Mouse (Mus musculus) hindbrain, embryonic 12.5 days (tissue): Measurements from ENCODE around the gene 1700025G04Rik. TPM values are rescaled to one million over a fixed set of nuclear protein-coding genes. Genes with fewer than 3 reads are reported as not detected.
A peak's percentile ranks its signal among the peaks of the same experiment; 100 is the strongest.

Source experiments
- ATAC-seq: fragments of 200-750 bp; cut with Nextera tagmentation; 2 replicates; pipeline ENCODE4 v1.8.0; 2017; ENCODE audit warnings: moderate TSS enrichment; ENCODE audit not compliant: low FRiP score
- H3K27ac ChIP-seq: fragments of 300-500 bp; sonication (generic); 2 replicates; pipeline ENCODE4 v1.5.1; 2016; ENCODE audit warnings: mild to moderate bottlenecking
- H3K27me3 ChIP-seq: fragments of 300-500 bp; sonication (generic); 2 replicates; pipeline ENCODE4 v1.6.1; 2016; ENCODE audit warnings: mild to moderate bottlenecking
- H3K36me3 ChIP-seq: fragments of 300-500 bp; sonication (generic); 2 replicates; pipeline ENCODE4 v1.6.1; 2016; ENCODE audit warnings: mild to moderate bottlenecking
- H3K4me1 ChIP-seq: fragments of 300-500 bp; sonication (generic); 2 replicates; pipeline ENCODE4 v1.6.1; 2016
- H3K4me2 ChIP-seq: fragments of 300-500 bp; sonication (generic); replicated peaks from 2 replicates; pipeline ENCODE4 v1.6.1; 2016; ENCODE audit warnings: mild to moderate bottlenecking
- H3K4me3 ChIP-seq: fragments of 300-500 bp; sonication (generic); 2 replicates; pipeline ENCODE4 v1.5.1; 2016; ENCODE audit warnings: mild to moderate bottlenecking
- H3K9ac ChIP-seq: fragments of 300-500 bp; sonication (generic); 2 replicates; pipeline ENCODE4 v1.6.1; 2016; ENCODE audit warnings: mild to moderate bottlenecking, moderate library complexity
- H3K9me3 ChIP-seq: fragments of 300-500 bp; sonication (generic); replicated peaks from 2 replicates; pipeline ENCODE4 v1.6.1; 2016; ENCODE audit warnings: mild to moderate bottlenecking
- WGBS: fragments of 180-500 bp; shearing (Covaris S2); methylation state at CpG from one replicate; pipeline ENCODE4 v1.1.7; 2016; 5-methylcytosine and 5-hydroxymethylcytosine counted together
- polyA plus RNA-seq: library from polyadenylated mRNA; unstranded; fragments of >200 nt; fragmentation: Nextera tagmentation; extraction: Ambion mirVana; gene quantifications from 2 replicates; pipeline ENCODE4 v1.2.1, GENCODE M21; 2016

Gene 1700025G04Rik
- polyA plus RNA-seq, 1 experiment from 2014 or later: 51.0 TPM

- H3K4me1 ChIP-seq: peaks cover 43% of the 10 kb centered on the region
- ATAC-seq: no peak
- H3K9me3 ChIP-seq: no peaks in the 10 kb centered on the region
- H3K27me3 ChIP-seq: no peaks in the 10 kb centered on the region
- WGBS: 55% methylated on average over 4 of the region's 4 CpGs
- no peak overlapping the region for H3K4me3 ChIP-seq
- H3K36me3 ChIP-seq: no peaks in the 10 kb centered on the region
- H3K9ac ChIP-seq: no peak overlapping the region
- 0 out of 2 replicates have a peak overlapping the region, but pooled peaks have one; percentile 5 for H3K27ac ChIP-seq
- H3K4me2 ChIP-seq: no peak overlapping the region
These were observed 19.5 kb downstream of the 1700025G04Rik start for GRCm38 (mm10) chr1:152070441-152070840.

- Histone ChIP-seq H3K27me3 (no peaks in the 10 kb centered on the region), H3K36me3 (no peaks in the 10 kb centered on the region), H3K4me1 (peaks cover 37% of the 10 kb centered on the region), H3K27ac (0 out of 2 replicates have a peak overlapping the region, but pooled peaks have one; percentile 31), H3K9me3 (no peaks in the 10 kb centered on the region), H3K4me3 (no peak overlapping the region), H3K4me2 (peak overlapping the region; percentile 27; the same call in 1 of the 2 replicates), H3K9ac (no peak overlapping the region)
- ATAC-seq: no peak
- 34% methylated on average over 7 of the region's 7 CpGs for WGBS
These were observed 20.2 kb downstream of the 1700025G04Rik start for GRCm38 (mm10) chr1:152069745-152070144.

GRCm38 (mm10) chr1:152067919-152068318 lies 22.0 kb downstream of the 1700025G04Rik start:
- ATAC-seq: no peak
- no peaks in the 10 kb centered on the region for H3K9me3 ChIP-seq

DNA sequence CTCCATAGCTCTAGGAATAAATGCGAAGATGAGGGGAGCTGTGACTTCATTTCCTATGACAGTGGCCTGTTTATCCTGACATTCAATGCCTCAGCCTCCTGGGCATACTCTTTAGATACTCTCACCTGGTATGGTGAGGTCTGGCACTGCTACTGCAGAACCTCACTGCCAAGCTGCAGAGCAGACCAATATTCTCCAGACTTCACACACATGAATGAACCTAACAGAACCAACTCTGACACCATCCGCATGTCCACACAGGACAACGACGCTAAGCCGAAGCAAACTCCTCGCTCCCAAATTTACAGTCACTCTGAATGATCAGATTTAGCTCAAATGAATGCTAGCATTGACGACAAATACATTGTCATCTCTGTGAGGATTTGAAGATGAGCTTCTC lies 24.4 kb downstream of the 1700025G04Rik start:
- no peak overlapping the region for H3K4me2 ChIP-seq
- WGBS: 97% methylated on average over 7 of the region's 7 CpGs
- no peak overlapping the region for H3K9ac ChIP-seq
- H3K9me3 ChIP-seq: no peaks in the 10 kb centered on the region
- H3K36me3 ChIP-seq: no peaks in the 10 kb centered on the region
- no peaks in the 10 kb centered on the region for H3K27me3 ChIP-seq
- H3K4me1 ChIP-seq: peaks cover 19% of the 10 kb centered on the region
- no peak overlapping the region for H3K27ac ChIP-seq
- no peak overlapping the region for H3K4me3 ChIP-seq
- ATAC-seq: no peak

More at GRCm38 (mm10) chr1:152067919-152068318, 22.0 kb downstream of the 1700025G04Rik start:
- H3K9ac ChIP-seq: no peak overlapping the region
- peaks cover 30% of the 10 kb centered on the region for H3K4me1 ChIP-seq
- H3K27ac ChIP-seq: no peak overlapping the region
- no peaks in the 10 kb centered on the region for H3K27me3 ChIP-seq
- no peaks in the 10 kb centered on the region for H3K36me3 ChIP-seq
- H3K4me2 ChIP-seq: no peak overlapping the region
- no peak overlapping the region for H3K4me3 ChIP-seq

DNA sequence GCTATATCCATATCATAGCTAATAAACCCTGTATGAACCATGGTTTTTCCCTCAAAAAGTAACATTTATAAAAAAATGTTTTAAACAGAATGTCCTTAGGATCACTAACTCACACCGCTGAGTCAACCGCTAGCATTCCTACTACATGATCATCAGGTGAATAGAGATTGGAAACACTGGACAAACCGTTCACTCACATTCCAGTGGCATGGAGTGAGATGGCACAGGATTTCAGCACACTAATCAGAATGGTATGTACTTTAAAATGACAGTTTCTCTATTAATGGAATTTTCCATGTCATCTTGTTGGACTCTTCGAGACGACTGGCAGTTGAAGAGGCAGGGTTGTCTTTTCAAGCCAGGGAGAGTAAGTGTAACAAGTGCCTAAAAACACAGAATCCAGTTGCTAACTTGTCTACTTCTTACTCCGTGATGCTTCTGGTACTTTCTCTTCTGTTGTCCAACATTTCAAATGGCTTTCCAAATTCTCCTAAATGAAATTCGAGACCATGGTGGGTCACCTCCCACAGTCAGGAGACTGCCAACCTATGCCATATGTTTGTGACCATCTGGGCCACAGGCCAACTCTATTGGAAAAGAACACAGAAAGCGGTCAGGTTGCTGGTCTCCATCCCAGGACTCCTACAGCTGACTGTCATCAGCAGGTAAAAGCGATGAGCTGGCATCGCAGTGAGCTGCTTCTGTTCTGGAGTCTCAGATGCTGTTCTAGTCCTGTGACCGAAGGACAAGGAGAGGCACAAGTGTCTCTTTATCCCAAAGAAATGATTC lies 26.4 kb downstream of the 1700025G04Rik start:
- Histone ChIP-seq H3K9me3 (no peaks in the 10 kb centered on the region), H3K36me3 (no peaks in the 10 kb centered on the region), H3K4me1 (peaks cover 7% of the 10 kb centered on the region), H3K4me2 (no peak overlapping the region), H3K27ac (no peak overlapping the region), H3K9ac (no peak overlapping the region), H3K4me3 (no peak overlapping the region), H3K27me3 (no peaks in the 10 kb centered on the region)
- 92% methylated on average over 11 of the region's 11 CpGs for WGBS
- ATAC-seq: no peak

GRCm38 (mm10) chr1:152061745-152062144 lies 28.2 kb downstream of the 1700025G04Rik start:
- no peak overlapping the region for H3K9ac ChIP-seq
- peaks cover 5% of the 10 kb centered on the region; the same call in 1 of the 2 replicates for H3K4me1 ChIP-seq
- H3K36me3 ChIP-seq: no peaks in the 10 kb centered on the region
- H3K9me3 ChIP-seq: no peaks in the 10 kb centered on the region
- no peaks in the 10 kb centered on the region for H3K27me3 ChIP-seq
- no peak overlapping the region for H3K4me2 ChIP-seq
- H3K4me3 ChIP-seq: no peak overlapping the region
- no peak for ATAC-seq
- H3K27ac ChIP-seq: no peak overlapping the region
- WGBS: 90% methylated on average over 12 of the region's 12 CpGs

DNA sequence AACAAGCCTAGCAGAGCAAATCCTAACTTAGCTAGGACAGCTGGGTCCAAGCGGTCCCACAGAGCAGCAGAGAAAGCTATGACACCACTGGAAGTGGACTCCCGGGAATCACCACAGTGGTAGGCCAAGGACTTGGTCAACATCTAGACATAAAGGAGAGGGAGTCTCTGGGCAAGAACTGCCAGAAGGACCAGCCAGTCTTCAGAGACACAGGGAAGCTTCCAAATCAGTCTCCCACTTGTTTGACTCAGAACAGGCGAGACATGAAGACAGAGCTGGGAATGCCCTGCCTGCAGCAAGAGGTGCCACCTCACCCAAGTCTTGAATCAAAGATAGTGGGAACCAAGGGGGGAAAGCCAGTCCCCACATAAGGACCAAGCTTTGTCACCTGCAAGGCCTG lies 29.7 kb downstream of the 1700025G04Rik start:
- no peak for ATAC-seq
- Histone ChIP-seq H3K27me3 (no peaks in the 10 kb centered on the region), H3K27ac (no peak overlapping the region), H3K9me3 (no peaks in the 10 kb centered on the region), H3K9ac (no peak overlapping the region), H3K4me1 (peaks cover 9% of the 10 kb centered on the region; the same call in 1 of the 2 replicates), H3K4me3 (no peak overlapping the region), H3K36me3 (no peaks in the 10 kb centered on the region), H3K4me2 (no peak overlapping the region)
- WGBS: 80% methylated on average over 3 of the region's 3 CpGs

DNA sequence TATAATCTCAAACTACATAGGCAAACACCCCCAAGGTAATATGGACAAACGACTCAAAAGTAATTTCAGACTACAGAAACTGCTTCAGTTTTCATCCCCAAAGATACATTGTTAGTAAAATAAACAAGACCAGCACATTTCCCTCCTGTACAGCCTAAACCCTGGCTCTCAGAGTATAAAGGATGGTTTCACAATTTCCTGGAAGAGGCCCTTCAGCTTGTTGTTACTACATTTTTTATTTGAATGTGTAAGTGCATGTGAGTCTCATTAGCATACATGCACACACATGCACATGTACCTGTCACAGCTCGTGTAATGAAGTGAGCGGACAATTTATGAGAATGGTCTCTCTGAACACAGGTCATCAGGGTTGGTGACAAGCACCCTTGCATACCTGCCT lies 31.1 kb downstream of the 1700025G04Rik start:
- no peaks in the 10 kb centered on the region for H3K9me3 ChIP-seq
- no peaks in the 10 kb centered on the region for H3K27me3 ChIP-seq
- 81% methylated on average over 3 of the region's 3 CpGs for WGBS
- H3K36me3 ChIP-seq: no peaks in the 10 kb centered on the region
- H3K4me1 ChIP-seq: peaks cover 11% of the 10 kb centered on the region; the same call in 1 of the 2 replicates
- H3K27ac ChIP-seq: no peak overlapping the region
- no peak overlapping the region for H3K4me3 ChIP-seq
- ATAC-seq: no peak
- H3K4me2 ChIP-seq: no peak overlapping the region
- no peak overlapping the region for H3K9ac ChIP-seq

- H3K4me3 ChIP-seq: no peak overlapping the region
- no peak overlapping the region for H3K27ac ChIP-seq
- H3K4me2 ChIP-seq: no peak overlapping the region
- 93% methylated on average over 5 of the region's 5 CpGs for WGBS
- no peak for ATAC-seq
- H3K9me3 ChIP-seq: no peaks in the 10 kb centered on the region
- H3K4me1 ChIP-seq: peaks cover 22% of the 10 kb centered on the region
- H3K27me3 ChIP-seq: no peaks in the 10 kb centered on the region
- no peaks in the 10 kb centered on the region for H3K36me3 ChIP-seq
- no peak overlapping the region for H3K9ac ChIP-seq
These were observed 36.8 kb downstream of the 1700025G04Rik start for GRCm38 (mm10) chr1:152053112-152053511.

DNA sequence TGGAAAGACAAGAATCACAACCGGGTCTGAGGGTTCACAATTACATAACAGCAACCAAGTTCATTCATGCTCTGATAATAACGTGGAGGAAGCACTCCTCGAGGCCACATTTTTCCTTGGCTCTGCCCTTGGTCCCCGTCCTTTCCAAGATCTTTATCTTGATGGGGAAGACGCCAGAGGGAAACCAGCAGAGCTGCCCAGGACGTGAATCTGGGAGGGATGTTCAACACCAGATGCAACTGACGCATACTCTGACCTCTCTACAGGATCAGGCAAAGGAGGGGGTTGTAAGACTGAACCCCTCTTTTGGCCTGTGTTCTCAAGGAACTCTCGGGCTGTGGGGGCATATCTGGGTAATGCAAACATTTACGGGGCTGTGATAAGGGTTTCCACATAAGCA lies 38.1 kb downstream of the 1700025G04Rik start:
- WGBS: 79% methylated on average over 9 of the region's 9 CpGs
- no peaks in the 10 kb centered on the region for H3K36me3 ChIP-seq

GRCm38 (mm10) chr1:152050037-152050436 lies 39.9 kb downstream of the 1700025G04Rik start:
- Histone ChIP-seq H3K9ac (no peak overlapping the region), H3K4me3 (no peak overlapping the region), H3K4me1 (peaks cover 27% of the 10 kb centered on the region), H3K36me3 (no peaks in the 10 kb centered on the region), H3K27ac (no peak overlapping the region), H3K4me2 (no peak overlapping the region), H3K9me3 (no peaks in the 10 kb centered on the region), H3K27me3 (no peaks in the 10 kb centered on the region)
- WGBS: 87% methylated on average over 7 of the region's 7 CpGs
- no peak for ATAC-seq

More for the DNA sequence above, 38.1 kb downstream of the 1700025G04Rik start:
- H3K9me3 ChIP-seq: no peaks in the 10 kb centered on the region
- no peak overlapping the region for H3K4me3 ChIP-seq
- no peak overlapping the region for H3K27ac ChIP-seq
- no peaks in the 10 kb centered on the region for H3K27me3 ChIP-seq
- H3K4me1 ChIP-seq: peaks cover 29% of the 10 kb centered on the region
- no peak overlapping the region for H3K4me2 ChIP-seq
- H3K9ac ChIP-seq: no peak overlapping the region
- no peak for ATAC-seq

DNA sequence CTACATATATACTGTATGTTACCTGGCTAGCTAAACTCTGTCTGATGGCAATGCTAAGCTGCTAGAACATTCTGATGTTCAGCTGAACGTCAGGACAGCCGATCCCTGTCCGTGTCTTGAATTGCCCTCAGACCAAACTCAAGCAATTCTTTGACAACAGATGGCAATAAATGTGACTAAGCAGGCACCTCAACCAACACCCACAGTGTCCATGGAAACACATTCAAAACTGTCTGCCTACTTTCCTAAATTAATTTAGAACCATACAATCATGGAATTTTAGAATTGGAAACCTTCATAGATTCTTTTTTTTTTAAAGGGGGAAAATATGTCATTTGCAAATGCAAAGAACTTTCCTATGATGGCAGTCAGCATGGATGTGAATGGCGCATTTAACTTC lies 41.6 kb downstream of the 1700025G04Rik start:
- H3K36me3 ChIP-seq: no peaks in the 10 kb centered on the region
- 87% methylated on average over 4 of the region's 4 CpGs for WGBS
- H3K4me1 ChIP-seq: peaks cover 27% of the 10 kb centered on the region
- no peak for ATAC-seq
- H3K9me3 ChIP-seq: no peaks in the 10 kb centered on the region
- H3K27ac ChIP-seq: no peak overlapping the region
- no peak overlapping the region for H3K4me3 ChIP-seq
- H3K4me2 ChIP-seq: no peak overlapping the region
- no peak overlapping the region for H3K9ac ChIP-seq
- H3K27me3 ChIP-seq: no peaks in the 10 kb centered on the region

- Histone ChIP-seq H3K9me3 (no peaks in the 10 kb centered on the region), H3K36me3 (no peaks in the 10 kb centered on the region), H3K4me2 (no peak overlapping the region), H3K4me3 (no peak overlapping the region), H3K27me3 (no peaks in the 10 kb centered on the region), H3K27ac (peak overlapping the region; percentile 35; the same call in 1 of the 2 replicates), H3K9ac (no peak overlapping the region), H3K4me1 (peaks cover 28% of the 10 kb centered on the region)
- no peak for ATAC-seq
- WGBS: 58% methylated on average over 5 of the region's 5 CpGs
These were observed 42.5 kb downstream of the 1700025G04Rik start for GRCm38 (mm10) chr1:152047416-152047815.
